Mouse (Mus musculus) lung, adult 2 months (tissue): ENCODE data around the gene Acot5.
"Not testable (repeated sequence)": the region's sequence is repeated elsewhere in the genome, so short reads cannot be mapped to it uniquely, and the experiment has no call there.

Experiments used
- CTCF ChIP-seq: fragments of 200-500 bp; IDR thresholded peaks from 2 replicates; pipeline ENCODE4 v1.5.1; 2011; ENCODE audit warnings: mild to moderate bottlenecking, low read length, control low read depth; ENCODE audit not compliant: insufficient read depth
- POLR2A ChIP-seq: fragments of 200-500 bp; IDR thresholded peaks from 2 replicates; pipeline ENCODE4 v1.6.1; 2011; ENCODE audit warnings: low read depth, mild to moderate bottlenecking, control low read depth, low read length, borderline replicate concordance; ENCODE audit errors: extremely low read depth

DNA sequence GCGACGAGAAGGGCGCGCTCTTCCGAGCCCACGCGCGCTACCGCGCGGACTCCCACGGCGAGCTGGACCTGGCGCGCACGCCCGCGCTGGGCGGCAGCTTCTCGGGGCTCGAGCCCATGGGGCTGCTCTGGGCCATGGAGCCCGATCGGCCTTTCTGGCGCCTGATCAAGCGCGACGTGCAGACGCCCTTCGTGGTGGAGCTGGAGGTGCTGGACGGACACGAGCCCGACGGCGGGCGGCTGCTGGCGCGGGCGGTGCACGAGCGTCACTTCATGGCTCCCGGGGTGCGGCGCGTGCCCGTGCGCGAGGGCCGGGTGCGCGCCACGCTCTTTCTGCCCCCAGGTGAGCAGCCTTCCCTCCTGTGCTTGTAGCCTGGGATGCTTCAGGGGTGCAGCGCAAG, 457 bp downstream of the Acot5 start:
- not testable (repeated sequence) for TF ChIP-seq CTCF, POLR2A
